Mouse (Mus musculus): Measurements from ENCODE around the gene Camk2g.

DNA sequence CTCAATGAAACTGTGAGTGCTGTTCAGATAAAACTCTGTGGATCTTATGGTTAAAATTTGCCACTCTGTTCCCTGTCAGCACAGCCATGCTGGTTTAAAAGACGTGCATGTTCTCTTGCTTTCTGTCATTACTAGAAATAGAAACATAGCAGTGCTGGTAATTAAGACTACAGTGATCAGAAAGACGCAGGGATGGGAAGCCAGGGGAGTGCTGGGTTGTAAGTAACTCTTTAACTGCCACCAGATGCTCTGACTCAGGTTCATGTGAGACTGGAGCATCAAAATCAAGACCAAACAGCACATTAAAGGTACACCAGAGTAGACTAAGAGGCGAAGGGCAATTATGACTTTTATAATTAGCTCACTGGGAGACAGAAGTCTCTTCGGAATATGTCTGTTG, 45.5 kb downstream of the Camk2g start:
- TF ChIP-seq GABPA (IDR thresholded peaks at IDR 0.05; ENCODE audit: low read depth, low read length) (no peak), MAX (IDR thresholded peaks at IDR 0.05; ENCODE audit: low read length) (no peak), ZC3H11A (IDR thresholded peaks at IDR 0.05; ENCODE audit: low read depth, low read length) (no peak), CTCF (IDR thresholded peaks at IDR 0.05 in 2 of 3, conservative IDR thresholded peaks at IDR 0.05 in 1 of 3; ENCODE audit: control insufficient read depth in 1 of 3, insufficient read depth in 1 of 3, low read depth in 2 of 3, low read length in 3 of 3, poor library complexity in 1 of 3, severe bottlenecking in 1 of 3) (no peak), TCF12 (IDR thresholded peaks at IDR 0.05; ENCODE audit: low read depth, low read length) (no peak), POLR2A (IDR thresholded peaks at IDR 0.05; ENCODE audit: control insufficient read depth in 1 of 2, insufficient read depth in 1 of 2, low read depth in 1 of 2, low read length in 2 of 2, poor library complexity in 1 of 2) (no peak), KAT2A (conservative IDR thresholded peaks at IDR 0.05; ENCODE audit: low read depth, low read length) (no peak)
